Mouse (Mus musculus): ENCODE results near the gene Spata13.
A peak's percentile ranks its signal among the peaks of the same experiment; 100 is the strongest.

Gene Spata13

GRCm38 (mm10) chr14:60784427-60785315 is 150.9 kb downstream of the Spata13 start, which contains the start of gene Mipep:
Gene Mipep, plus strand, starts transcription at chr14:60784573.
- DNase-seq (ENCODE audit: low spot score), result peak; percentile 87

DNA sequence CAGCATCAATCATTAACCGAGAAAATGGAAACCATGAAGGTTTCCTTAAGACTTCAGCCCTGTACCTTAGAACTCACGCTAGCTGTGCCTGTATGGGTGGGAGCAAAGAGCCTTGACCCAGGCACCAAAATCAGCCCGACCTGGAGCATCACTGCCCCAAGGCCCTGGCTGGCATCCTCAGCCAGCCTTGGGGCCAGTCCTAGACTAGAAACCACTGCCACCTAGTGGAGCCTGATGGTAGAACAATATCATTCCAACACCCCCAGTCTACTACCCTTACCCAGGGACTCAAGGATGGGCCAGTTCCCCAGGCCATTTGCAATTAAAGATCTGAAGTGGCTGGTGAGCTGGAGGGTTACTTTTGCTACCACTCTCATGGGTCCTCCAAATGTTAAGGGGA is 156.3 kb downstream of the Spata13 start:
- DNase-seq (ENCODE audit: low spot score), result no peak

DNA sequence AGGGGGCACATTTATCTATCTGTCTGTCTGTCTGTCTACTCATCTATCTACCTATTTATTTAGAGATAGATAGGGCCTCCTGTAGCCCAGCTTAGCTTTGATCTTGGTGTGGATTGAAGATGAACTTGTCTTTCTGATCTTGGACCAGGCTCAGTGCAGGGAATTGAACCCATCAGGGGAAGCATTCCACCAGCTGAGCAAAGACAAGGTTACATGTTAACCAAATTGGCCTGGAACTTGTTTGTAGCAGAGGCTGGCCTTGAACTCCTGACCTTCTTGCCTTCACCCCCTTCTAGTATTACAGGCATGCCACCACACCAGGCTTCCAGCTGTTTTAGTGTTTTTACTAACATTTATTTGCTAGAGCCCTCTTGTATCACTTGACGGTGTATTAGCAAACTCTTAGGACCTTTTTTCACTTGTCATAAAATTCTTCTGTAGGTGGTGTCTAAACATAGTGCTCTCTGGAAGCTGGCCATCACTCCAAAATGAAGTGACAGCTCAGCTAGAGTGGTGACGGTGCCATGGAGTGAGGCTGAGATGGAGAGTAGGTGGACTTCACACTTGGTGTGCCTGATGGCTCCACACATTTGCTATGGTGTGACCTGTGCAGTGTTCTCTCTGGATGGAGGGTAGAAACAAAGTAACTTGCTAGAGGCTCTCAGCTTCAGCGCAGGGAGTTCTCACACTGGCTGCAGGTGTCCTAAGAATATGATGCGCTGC is 163.0 kb downstream of the Spata13 start:
- peak; percentile 46 for DNase-seq (ENCODE audit: low spot score)

GRCm38 (mm10) chr14:60797596-60797995 is 163.8 kb downstream of the Spata13 start:
- DNase-seq (ENCODE audit: low spot score), result peak; percentile 51

GRCm38 (mm10) chr14:60798721-60799120 is 164.9 kb downstream of the Spata13 start:
- DNase-seq (ENCODE audit: low spot score), result no peak

GRCm38 (mm10) chr14:60799762-60800728 is 166.2 kb downstream of the Spata13 start:
- no peak for DNase-seq (ENCODE audit: low spot score)

DNA sequence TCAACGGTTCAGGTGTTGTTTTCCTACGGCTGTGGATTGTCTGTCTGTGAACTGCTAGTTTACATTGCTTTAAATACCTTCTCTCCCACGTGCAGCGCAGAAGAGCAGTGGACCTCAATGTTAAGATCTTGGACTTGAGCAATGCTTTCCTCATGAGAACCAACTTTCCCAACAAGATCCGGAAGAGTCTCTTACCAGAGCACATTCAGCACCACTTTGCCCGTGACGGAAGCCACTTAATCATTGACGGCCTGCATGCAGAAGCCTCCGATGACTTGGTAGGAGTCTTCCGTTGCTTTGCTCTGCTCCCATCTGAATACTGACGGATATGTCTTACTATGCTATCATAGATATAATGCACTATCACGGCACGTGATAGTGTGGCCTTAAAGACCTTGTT is 168.2 kb downstream of the Spata13 start:
- DNase-seq (ENCODE audit: low spot score), result no peak

DNA sequence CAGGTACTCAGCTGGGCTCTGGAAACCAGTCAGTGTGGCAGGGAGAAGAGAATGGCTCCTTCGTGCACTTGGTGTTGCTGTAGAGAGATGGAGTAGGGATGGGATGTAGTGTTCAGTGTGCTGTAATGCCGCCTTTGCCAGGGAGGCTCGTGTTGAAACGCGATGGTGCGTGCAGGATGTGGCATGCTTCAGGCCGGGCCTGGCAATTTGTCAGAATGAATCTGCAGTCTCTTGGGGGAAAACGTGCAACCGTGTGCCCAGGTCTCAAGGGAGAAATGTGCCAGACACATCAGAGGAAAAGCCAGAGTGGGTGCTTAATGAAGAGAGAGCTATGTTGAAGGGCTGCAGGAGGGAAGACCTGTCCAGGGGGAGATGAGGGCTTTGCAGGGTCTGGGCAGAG is 171.2 kb downstream of the Spata13 start:
- no peak for DNase-seq (ENCODE audit: low spot score)

GRCm38 (mm10) chr14:60805871-60806270 is 172.1 kb downstream of the Spata13 start:
- DNase-seq (ENCODE audit: low spot score), result no peak

DNA sequence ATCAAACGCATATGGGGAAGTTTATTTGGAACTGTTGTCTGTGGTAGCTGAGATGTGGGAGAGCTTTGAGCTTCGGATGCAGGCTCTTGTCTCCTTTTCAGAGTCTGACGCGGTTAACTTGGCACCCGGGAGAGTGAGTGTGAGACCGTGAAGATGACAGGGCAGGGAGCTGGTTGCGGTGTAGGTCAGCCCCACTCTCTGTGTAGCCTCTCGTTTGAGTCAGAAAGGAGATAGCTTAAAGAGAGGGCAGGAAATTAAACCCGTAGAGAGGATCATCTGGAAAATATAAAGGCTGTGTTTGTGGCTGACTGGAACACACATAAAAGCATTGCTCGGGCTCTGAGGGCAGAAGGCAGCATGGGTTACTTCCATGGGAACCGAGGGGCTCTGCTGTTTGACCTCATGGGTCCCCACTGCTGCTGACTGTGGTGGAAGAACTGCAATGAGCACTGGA is 173.1 kb downstream of the Spata13 start:
- no peak for DNase-seq (ENCODE audit: low spot score)

DNA sequence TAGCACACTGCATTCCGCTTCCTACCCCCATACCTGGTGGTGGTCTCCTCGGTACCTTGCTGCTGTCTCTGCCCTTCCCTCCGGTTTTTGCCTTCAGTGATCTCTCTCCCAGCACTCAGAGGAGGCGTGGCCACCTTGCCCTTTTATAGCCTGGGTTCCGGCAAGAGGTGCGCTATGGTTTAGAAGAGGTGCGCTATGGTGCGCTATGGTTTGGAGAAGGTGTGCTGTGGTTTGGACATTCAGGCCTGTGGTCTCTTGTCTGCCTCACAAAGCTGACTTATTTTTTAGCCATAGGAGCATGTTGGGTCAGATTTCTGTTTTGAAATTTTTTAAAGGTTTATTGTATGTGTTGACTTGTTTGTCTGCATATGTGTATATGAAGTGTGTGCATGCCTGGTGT is 176.1 kb downstream of the Spata13 start:
- DNase-seq (ENCODE audit: low spot score), result no peak

DNA sequence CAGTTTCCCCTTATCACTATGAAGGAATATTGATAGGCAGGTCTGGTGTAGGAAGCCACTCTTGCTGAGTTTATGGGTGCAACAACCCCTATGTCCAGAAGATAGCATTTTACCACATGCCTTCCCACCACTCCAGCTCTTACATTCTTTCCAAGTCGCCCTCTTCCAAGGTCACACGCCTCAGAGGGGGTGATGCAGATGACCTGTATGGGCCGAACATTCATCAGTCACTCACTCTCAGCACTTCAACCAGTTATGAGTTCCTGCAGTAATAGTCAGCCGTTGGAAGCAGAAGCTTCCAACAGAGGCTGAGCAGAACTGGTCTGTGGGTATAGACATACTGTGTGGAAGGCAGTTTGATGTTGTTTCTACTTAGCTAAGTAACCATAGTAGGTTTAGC is 177.7 kb downstream of the Spata13 start:
- no peak for DNase-seq (ENCODE audit: low spot score)
